Mouse (Mus musculus) kidney, adult 2 months (tissue): ENCODE data around the gene Vangl2.

Source experiments
- CTCF ChIP-seq: fragments of 200-500 bp; conservative IDR thresholded peaks from 2 replicates; pipeline ENCODE4 v1.5.1; 2011; ENCODE audit warnings: low read depth, mild to moderate bottlenecking, control low read depth, low read length, moderate library complexity, mixed read lengths; ENCODE audit not compliant: insufficient read depth, insufficient read length
- POLR2A ChIP-seq: fragments of 200-500 bp; IDR thresholded peaks from one replicate; pipeline ENCODE4 v1.6.1; 2011; ENCODE audit warnings: low read depth, low read length, control low read depth

DNA sequence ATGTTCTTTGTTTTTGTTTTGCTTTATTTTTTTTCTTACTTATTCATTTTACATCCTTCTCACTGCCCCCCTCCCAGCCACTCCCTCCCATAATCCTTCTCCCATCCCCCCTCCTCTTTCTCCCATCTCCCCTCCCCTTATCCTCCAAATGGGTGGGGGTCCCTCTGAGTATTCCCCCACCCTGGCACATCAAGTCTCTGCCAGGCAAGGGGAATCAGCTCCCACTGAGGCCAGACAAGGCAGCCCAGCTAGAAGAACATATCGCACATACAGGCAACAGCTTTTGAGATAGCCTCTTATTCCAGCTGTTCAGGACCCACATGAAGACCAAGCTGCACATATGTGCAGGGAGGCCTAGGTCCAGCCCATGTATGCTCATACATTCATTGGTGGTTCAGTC lies 44.1 kb downstream of the Vangl2 start:
- no peak for TF ChIP-seq POLR2A
- no peak for TF ChIP-seq CTCF
